Mouse (Mus musculus): ENCODE data around the gene Ahdc1. TPM values are rescaled to one million over a fixed set of nuclear protein-coding genes. Genes with fewer than 3 reads are reported as not detected.

Ahdc1 gene
- total and polyA plus RNA-seq, 2 experiments from 2014 or later, result 11.0 to 115 TPM

- 8% methylated on average over 9 of the region's 9 CpGs for WGBS
- TF ChIP-seq CTCF (IDR thresholded peaks at IDR 0.05), result no peak
- H3K9me3 ChIP-seq (ENCODE audit: low read length), result no peaks in the 10 kb centered on the region
- H3K4me2 ChIP-seq (ENCODE audit: low read depth, low read length, poor library complexity, severe bottlenecking), result no peak overlapping the region; the same call in 1 of the 2 replicates
- H3K4me3 ChIP-seq (ENCODE audit: low read depth, low read length), result no peak overlapping the region
- H3K27me3 ChIP-seq (ENCODE audit: insufficient read depth, low read length), result no peaks in the 10 kb centered on the region
- peak overlapping the region; percentile 14; the same call in 1 of the 2 replicates for H3K9ac ChIP-seq (replicated peaks; ENCODE audit: low read length, poor library complexity, severe bottlenecking)
- H3K36me3 ChIP-seq (ENCODE audit: insufficient read depth, low read length), result peaks cover 25% of the 10 kb centered on the region
- DNase-seq (ENCODE audit: low spot score), result peak; percentile 82
- H3K27ac ChIP-seq (ENCODE audit: low read depth, low read length), result peak overlapping the region; percentile 73
- H3K4me1 ChIP-seq (ENCODE audit: insufficient read depth, low read length), result peaks cover 20% of the 10 kb centered on the region
- peak; percentile 84 for ATAC-seq (ENCODE audit: low FRiP score)
Measured at GRCm38 (mm10) chr4:133074070-133074819, 63.2 kb downstream of the Ahdc1 start.

- no peak for ATAC-seq (ENCODE audit: low FRiP score)
- no peak overlapping the region; the same call in 1 of the 2 replicates for H3K4me2 ChIP-seq (ENCODE audit: low read depth, low read length, poor library complexity, severe bottlenecking)
- H3K27me3 ChIP-seq (ENCODE audit: insufficient read depth, low read length), result no peaks in the 10 kb centered on the region
- peaks cover 20% of the 10 kb centered on the region for H3K4me1 ChIP-seq (ENCODE audit: insufficient read depth, low read length)
- peak; percentile 72 for DNase-seq (ENCODE audit: low spot score)
- H3K4me3 ChIP-seq (ENCODE audit: low read depth, low read length), result no peak overlapping the region
- H3K9ac ChIP-seq (replicated peaks; ENCODE audit: low read length, poor library complexity, severe bottlenecking), result 0 out of 2 replicates have a peak overlapping the region, but pooled peaks have one; percentile 14
- no peaks in the 10 kb centered on the region for H3K9me3 ChIP-seq (ENCODE audit: low read length)
- TF ChIP-seq CTCF (IDR thresholded peaks at IDR 0.05), result no peak
- WGBS, result 42% methylated on average over 8 of the region's 8 CpGs
- H3K27ac ChIP-seq (ENCODE audit: low read depth, low read length), result peak overlapping the region; percentile 73
- peaks cover 25% of the 10 kb centered on the region for H3K36me3 ChIP-seq (ENCODE audit: insufficient read depth, low read length)
Measured at GRCm38 (mm10) chr4:133074894-133075572, 64.0 kb downstream of the Ahdc1 start.

GRCm38 (mm10) chr4:133078947-133079346, 67.9 kb downstream of the Ahdc1 start:
- Histone ChIP-seq H3K27ac (ENCODE audit: low read depth, low read length) (no peak overlapping the region), H3K4me1 (ENCODE audit: insufficient read depth, low read length) (peaks cover 14% of the 10 kb centered on the region; the same call in 1 of the 2 replicates), H3K4me3 (ENCODE audit: low read depth, low read length) (no peak overlapping the region), H3K36me3 (ENCODE audit: insufficient read depth, low read length) (peaks cover 19% of the 10 kb centered on the region), H3K4me2 (ENCODE audit: low read depth, low read length, poor library complexity, severe bottlenecking) (no peak overlapping the region), H3K9ac (replicated peaks; ENCODE audit: low read length, poor library complexity, severe bottlenecking) (no peak overlapping the region), H3K9me3 (ENCODE audit: low read length) (no peaks in the 10 kb centered on the region), H3K27me3 (ENCODE audit: insufficient read depth, low read length) (no peaks in the 10 kb centered on the region)
- no peak for TF ChIP-seq CTCF (IDR thresholded peaks at IDR 0.05)
- DNase-seq (ENCODE audit: low spot score), result no peak
- no peak for ATAC-seq (ENCODE audit: low FRiP score)
- 74% methylated on average over 5 of the region's 5 CpGs for WGBS

GRCm38 (mm10) chr4:133079416-133080113, 68.5 kb downstream of the Ahdc1 start:
- Histone ChIP-seq H3K9ac (replicated peaks; ENCODE audit: low read length, poor library complexity, severe bottlenecking) (no peak overlapping the region), H3K4me2 (ENCODE audit: low read depth, low read length, poor library complexity, severe bottlenecking) (no peak overlapping the region), H3K27ac (ENCODE audit: low read depth, low read length) (no peak overlapping the region), H3K36me3 (ENCODE audit: insufficient read depth, low read length) (peaks cover 19% of the 10 kb centered on the region), H3K4me3 (ENCODE audit: low read depth, low read length) (no peak overlapping the region), H3K9me3 (ENCODE audit: low read length) (no peaks in the 10 kb centered on the region), H3K27me3 (ENCODE audit: insufficient read depth, low read length) (no peaks in the 10 kb centered on the region), H3K4me1 (ENCODE audit: insufficient read depth, low read length) (peaks cover 13% of the 10 kb centered on the region)
- ATAC-seq (ENCODE audit: low FRiP score) (no peak), DNase-seq (ENCODE audit: low spot score) (no peak)
- no peak for TF ChIP-seq CTCF (IDR thresholded peaks at IDR 0.05)
- 49% methylated on average over 7 of the region's 7 CpGs for whole genome bisulfite sequencing

- Histone ChIP-seq H3K4me1 (ENCODE audit: insufficient read depth, low read length) (peaks cover 16% of the 10 kb centered on the region), H3K36me3 (ENCODE audit: insufficient read depth, low read length) (peaks cover 19% of the 10 kb centered on the region), H3K27me3 (ENCODE audit: insufficient read depth, low read length) (no peaks in the 10 kb centered on the region), H3K9me3 (ENCODE audit: low read length) (no peaks in the 10 kb centered on the region), H3K4me2 (ENCODE audit: low read depth, low read length, poor library complexity, severe bottlenecking) (no peak overlapping the region), H3K9ac (replicated peaks; ENCODE audit: low read length, poor library complexity, severe bottlenecking) (no peak overlapping the region), H3K4me3 (ENCODE audit: low read depth, low read length) (no peak overlapping the region), H3K27ac (ENCODE audit: low read depth, low read length) (0 out of 2 replicates have a peak overlapping the region, but pooled peaks have one; percentile 12)
- ATAC-seq (ENCODE audit: low FRiP score), result no peak
- WGBS, result 95% methylated on average over 3 of the region's 3 CpGs
- TF ChIP-seq CTCF (IDR thresholded peaks at IDR 0.05), result no peak
- DNase-seq (ENCODE audit: low spot score), result no peak
Measured at GRCm38 (mm10) chr4:133080862-133081261, 69.8 kb downstream of the Ahdc1 start.
